Mouse (Mus musculus) adrenal gland, adult 8-10 months (tissue): ENCODE results near the gene Pip4k2b. TPM values are rescaled to one million over a fixed set of nuclear protein-coding genes. Genes with fewer than 3 reads are reported as not detected.

Source experiments
- DNase-seq: peaks from one replicate; pipeline ENCODE4 v3.0.0; 2022
- total RNA-seq, 4 experiments: library from RNA; stranded (reverse); gene quantifications; 2 replicates each; pipeline ENCODE4 v1.2.4; 2022

The Pip4k2b gene
- total RNA-seq, 4 experiments from 2014 or later = 25.5 to 35.1 (median 32.2) TPM

DNA sequence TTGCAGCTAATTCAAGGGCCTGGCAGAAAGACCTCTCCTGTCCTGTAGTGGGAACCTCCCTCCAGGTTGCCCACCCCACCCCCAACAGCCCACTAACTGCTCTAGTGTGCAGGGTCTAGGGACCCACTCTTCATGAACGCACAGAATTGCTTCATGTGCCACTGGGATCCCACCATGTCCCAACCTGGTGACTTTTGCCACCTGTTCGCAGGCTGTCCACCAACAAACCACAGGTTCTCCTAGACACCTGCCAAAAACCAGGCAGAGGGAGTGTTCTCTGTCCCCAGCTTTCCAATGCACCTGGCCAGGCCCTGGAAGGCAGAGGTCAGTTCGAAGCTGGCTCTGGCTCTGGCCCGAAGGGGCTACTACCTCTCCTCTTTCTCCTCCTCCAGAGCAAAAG lies 50.1 kb downstream of the Pip4k2b start:
- DNase-seq = no peak

GRCm38 (mm10) chr11:97689861-97690260 lies 54.6 kb downstream of the Pip4k2b start:
- DNase-seq = no peak

GRCm38 (mm10) chr11:97687061-97687460 lies 57.4 kb downstream of the Pip4k2b start:
- DNase-seq = no peak

DNA sequence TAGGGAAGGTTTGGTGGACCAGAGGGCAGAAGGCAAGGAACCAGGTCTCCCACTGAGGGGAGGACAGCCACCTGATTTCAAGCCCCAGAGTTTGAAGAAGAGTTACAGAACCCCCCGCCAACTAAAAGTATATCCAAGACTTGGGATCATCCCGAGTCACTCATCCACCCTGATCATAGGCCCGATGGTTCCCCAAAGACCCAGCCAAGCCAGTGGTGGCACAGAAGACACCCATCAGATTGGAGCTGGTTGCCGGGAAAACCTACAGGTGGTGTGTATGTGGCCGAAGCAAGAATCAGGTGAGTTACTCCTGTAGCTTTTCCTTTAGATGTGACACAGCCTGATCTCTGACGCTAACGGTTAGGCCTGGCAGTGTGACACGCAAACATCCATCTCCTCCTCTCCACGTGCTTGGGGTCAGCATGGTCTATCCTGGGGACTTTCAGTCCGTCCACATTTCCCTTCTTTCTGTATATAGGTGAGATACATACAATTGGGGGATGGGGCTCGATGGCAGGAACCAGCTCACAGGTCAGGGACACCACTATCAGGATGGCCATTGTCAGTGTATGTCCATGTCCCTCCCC lies 58.1 kb downstream of the Pip4k2b start:
- no peak for DNase-seq

DNA sequence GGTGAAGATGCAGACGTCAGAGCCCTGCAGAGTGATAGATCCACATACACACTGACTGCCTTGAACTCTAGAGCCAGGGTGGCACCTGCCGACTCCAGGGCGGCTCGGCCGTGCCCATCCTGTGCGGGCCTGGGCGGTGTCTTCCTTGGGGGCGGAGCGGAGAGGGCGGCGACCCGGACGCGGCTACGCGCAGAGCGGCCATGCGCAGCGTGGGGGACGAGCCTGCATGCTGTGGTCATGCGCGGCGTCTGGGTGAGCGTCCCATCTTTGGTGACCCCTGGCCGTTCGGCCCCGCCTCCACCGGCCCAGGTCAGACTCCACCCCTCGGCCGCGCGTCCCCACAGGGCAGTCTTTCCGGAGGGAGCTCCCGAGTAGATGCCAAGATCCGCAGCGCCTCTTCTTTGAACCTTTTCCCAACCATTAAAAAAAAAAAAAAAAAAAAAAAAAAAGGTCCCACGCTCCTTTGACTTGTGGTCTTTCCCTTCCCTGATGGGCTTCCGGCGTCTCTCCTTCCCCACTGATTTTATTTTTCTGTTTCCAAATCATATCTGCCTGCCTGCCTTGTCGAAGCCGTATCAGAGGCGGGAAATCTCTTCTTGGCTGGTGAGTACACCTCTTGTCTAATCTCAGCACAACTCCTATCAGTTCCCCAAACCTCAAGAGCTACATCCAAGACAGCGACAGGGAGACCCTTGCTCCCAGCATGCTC lies 58.7 kb downstream of the Pip4k2b start, which contains the start of gene Cisd3:
TSS of gene Cisd3 (plus strand) at position 214 of the 709 bp plus-strand sequence.
- peak; percentile 97 for DNase-seq

- DNase-seq = no peak
Observed at GRCm38 (mm10) chr11:97684766-97685165, 59.7 kb downstream of the Pip4k2b start.

DNA sequence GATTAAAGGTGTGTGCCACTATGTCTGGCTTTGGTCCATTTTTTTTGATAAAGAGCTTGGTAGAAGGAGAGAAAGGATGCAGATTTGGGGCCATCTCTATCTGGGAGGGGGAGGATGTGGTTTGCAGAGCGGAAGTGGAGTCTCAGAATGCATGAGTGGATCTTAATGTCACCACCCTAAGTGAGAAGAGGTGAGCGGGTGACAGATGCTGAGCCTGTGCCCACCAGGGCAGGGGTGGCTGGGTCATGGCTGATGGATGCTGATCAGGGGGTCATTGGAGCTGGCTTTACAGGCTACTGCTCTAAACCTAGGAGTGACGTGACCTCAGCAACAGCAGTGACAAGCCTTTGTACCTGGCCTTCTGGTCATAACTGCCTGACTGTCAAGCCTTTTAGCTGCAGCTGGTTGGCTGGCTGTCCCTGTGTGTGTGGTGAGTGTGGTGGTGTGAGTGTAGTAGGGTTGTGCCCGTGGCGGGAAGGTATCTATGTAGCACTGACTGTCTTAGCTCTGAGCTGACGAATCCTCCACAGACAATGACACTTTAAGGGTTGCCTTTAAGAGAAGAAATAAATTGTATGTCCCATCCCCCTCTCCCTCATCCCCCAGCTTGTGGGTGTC lies 60.3 kb downstream of the Pip4k2b start:
- DNase-seq = no peak

GRCm38 (mm10) chr11:97682504-97683055 lies 61.9 kb downstream of the Pip4k2b start:
- no peak for DNase-seq

- DNase-seq = no peak
Observed at GRCm38 (mm10) chr11:97680430-97680829, 64.1 kb downstream of the Pip4k2b start.

DNA sequence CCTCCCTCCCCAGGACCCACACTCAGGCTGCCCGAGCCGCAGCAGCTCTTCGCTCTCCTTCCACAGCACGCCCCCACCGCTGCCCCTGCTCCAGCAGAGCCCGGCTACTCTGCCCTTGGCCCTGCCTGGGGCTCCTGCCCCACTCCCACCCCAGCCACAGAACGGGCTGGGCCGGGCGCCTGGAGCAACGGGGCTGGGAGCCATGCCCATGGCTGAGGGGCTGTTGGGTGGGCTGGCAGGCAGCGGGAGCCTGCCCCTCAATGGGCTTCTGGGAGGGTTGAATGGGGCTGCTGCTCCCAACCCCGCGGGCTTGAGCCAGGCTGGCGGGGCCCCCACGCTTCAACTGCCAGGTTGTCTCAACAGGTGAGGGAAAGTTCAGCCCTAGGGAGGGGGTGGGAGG lies 66.2 kb downstream of the Pip4k2b start:
- no peak for DNase-seq

- DNase-seq = no peak
Observed at GRCm38 (mm10) chr11:97677842-97678241, 66.7 kb downstream of the Pip4k2b start.

DNA sequence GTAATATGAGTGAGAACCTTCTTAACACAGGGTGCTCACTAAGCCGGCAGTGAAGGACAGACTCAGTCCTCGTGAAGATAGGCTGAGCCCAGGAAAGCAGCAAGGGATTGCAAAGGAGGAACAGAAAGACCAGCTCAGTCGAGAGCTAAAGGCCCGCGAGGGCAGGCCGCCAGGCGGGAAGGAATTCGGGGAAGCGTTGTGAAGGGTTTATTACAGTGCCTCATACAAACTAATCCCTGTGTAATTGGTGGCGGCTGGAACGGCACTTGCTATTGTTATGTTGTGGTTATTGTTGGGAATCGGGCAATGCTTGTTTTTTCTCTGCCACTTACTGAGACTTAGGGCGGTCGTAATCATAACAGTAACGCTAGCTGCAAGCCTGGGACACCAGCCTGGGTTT lies 67.1 kb downstream of the Pip4k2b start:
- no peak for DNase-seq

GRCm38 (mm10) chr11:97676050-97676754 lies 68.3 kb downstream of the Pip4k2b start:
- no peak for DNase-seq

DNA sequence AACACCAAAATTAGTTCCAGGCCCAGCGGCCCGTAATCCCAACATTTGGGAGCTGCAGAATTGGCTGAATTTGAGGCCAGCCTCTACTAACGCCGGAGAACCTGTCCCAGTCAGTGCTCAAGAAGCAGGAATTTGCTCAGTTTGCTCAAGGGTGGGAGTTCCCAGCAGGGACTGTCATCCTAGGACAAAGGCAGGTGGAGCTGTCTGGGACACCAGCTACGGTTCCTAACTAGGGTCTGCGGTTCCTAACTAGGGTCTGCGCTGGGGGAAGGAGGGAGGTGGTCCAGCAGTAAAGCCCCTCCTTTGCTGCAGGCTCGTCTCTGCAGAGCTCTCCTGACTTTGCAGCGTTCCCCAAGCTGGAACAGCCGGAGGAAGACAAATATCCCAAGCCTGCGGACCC lies 71.4 kb downstream of the Pip4k2b start:
- no peak for DNase-seq

- DNase-seq = no peak
Observed at GRCm38 (mm10) chr11:97671177-97671527, 73.4 kb downstream of the Pip4k2b start.

GRCm38 (mm10) chr11:97670234-97671176 lies 74.0 kb downstream of the Pip4k2b start:
- no peak for DNase-seq

DNA sequence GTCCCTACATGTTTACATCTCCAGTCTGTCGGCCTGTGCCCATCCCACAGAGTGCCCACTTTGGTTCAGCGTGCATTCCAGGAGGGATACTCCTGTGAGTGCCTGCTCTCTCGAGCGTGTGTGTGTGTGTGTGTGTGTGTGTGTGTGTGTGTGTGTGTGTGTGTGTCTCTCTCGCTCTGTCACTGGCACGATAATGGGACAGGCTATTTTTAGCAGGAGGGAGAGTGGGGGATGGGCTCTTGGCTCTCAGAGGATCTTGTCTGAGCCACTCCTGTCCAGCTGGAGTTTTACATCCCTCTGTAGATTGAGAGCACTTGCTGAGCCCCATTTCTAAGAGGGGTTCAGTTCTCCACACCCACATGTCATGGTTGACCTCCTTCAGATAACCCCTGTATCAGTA lies 74.7 kb downstream of the Pip4k2b start:
- DNase-seq = no peak

DNA sequence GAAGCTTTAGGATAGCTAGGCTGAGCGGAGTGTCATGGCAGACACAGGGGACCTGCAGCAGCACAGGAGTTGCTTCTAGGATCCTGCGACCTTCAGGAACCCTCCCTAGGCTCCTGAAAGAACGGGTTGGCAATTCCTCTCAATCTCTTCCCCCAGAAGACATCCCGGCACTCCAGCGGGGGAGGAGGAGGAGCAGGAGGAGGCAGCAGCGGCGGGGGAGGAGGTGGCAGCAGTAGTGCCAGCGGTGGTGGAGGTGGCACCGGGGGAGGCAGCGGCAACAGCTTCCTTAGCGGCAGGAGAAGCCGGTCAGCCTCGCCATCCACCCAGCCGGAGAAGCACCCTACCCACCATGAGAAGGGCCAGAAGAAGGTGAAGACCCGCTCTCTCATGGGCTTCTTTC lies 75.2 kb downstream of the Pip4k2b start:
- no peak for DNase-seq

- no peak for DNase-seq
Observed at GRCm38 (mm10) chr11:97668160-97668559, 76.3 kb downstream of the Pip4k2b start.

DNA sequence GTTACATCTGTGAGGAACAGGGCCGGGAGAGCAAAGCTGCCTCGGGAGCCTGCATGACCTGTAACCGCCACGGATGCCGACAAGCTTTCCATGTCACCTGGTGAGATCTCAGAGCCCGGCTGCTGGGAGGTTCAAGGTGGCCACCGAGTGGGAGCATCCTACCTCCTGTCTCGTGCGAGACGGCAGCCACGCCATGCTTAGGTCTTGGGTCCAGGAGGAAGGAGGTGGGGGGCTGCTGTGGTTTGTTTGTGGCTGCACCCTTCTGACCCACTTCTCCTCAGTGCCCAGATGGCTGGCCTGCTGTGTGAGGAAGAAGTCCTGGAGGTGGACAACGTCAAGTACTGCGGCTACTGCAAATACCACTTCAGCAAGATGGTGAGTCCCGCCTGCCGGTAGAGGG lies 77.7 kb downstream of the Pip4k2b start:
- no peak for DNase-seq

DNA sequence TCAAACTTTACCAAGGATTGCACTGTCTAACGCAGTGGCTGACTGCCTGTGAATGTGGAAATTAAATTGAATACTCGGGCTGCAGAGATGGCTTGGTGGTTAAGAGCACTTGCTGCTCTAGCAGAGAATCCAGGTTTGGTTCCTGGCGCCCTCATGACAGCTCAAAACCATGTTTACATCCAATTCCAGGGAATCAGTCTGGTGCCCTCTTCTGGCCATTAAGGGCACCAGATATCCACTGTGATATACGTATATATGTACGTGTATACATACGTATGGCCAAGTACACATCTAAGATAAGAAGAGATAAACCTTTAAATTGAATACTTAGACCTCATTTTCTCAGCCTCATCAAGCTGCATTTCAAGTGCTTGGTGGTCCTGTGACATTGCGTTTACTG lies 78.3 kb downstream of the Pip4k2b start:
- no peak for DNase-seq

DNA sequence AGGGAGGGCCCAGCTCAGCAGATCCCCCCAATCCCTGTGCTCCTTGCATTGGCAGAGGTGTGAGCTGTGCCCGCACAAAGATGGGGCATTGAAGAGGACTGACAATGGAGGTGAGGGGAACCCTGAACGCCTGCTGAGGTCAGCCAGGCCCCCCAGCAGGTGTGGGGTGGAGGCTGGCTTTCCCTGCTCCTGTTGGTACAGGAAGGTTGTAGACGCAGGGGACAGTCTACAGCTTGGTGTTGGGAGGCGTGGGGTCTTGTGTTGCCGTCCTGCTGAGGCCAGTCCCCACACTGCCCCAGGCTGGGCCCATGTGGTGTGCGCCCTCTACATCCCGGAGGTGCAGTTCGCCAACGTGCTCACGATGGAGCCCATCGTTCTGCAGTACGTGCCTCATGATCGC lies 79.1 kb downstream of the Pip4k2b start:
- DNase-seq = no peak
